In the genomic region with DNA sequence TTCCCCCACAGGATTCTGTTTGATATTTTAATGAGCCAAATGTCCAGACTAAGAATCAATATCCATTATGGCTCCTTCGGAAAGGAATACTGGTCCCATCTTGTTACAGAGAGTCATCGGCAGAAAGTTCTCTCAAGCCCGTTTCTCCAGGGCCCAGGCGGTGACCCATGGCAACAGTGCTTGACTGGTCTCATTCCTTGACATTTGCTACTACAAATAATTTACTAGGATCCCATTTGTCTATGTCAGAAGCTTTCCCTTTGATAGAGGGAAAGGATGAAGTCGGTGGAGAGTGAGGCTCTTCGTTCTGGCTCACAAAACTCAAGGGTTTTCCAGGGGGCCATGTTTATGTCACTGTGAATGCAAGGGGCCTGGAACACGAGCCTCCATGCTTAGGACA, we compare ENCODE assay signal across 18 mouse cellular contexts. TPM values are rescaled to one million over a fixed set of nuclear protein-coding genes. Genes with fewer than 3 reads are reported as not detected.
"Had no signal": no experiment of that assay in that cellular context is flagged by ENCODE, and none has a peak within 500 bp of the region (broad histone marks: within the 10 kb centered on the region; RNA-seq: fewer than 3 reads in every experiment).

No protein-coding gene starts in this region.

- H3K9ac ChIP-seq: liver, postnatal 0 days; lung, embryonic 15.5 days; midbrain, embryonic 12.5 days; neural tube, embryonic 12.5 days; stomach, embryonic 15.5 days had no signal

- H3K27ac ChIP-seq: lung, embryonic 15.5 days; macrophage; midbrain, embryonic 12.5 days; neural tube, embryonic 12.5 days; stomach, embryonic 15.5 days; stomach, postnatal 0 days had no signal

- ATAC-seq: liver, postnatal 0 days; lung, postnatal 0 days had no signal

- H3K4me2 ChIP-seq: lung, embryonic 15.5 days; midbrain, embryonic 12.5 days; neural tube, embryonic 12.5 days; stomach, embryonic 15.5 days had no signal

- H3K9me3 ChIP-seq: lung, embryonic 15.5 days; megakaryocyte, embryonic 14.5 days; midbrain, embryonic 12.5 days; neural tube, embryonic 12.5 days; stomach, embryonic 15.5 days had no signal

- H3K4me3 ChIP-seq: lung, embryonic 15.5 days; megakaryocyte, embryonic 14.5 days; midbrain, embryonic 12.5 days; neural tube, embryonic 12.5 days; stomach, embryonic 15.5 days had no signal

- H3K27me3 ChIP-seq: lung, embryonic 15.5 days; megakaryocyte, embryonic 14.5 days; midbrain, embryonic 12.5 days; neural tube, embryonic 12.5 days; stomach, embryonic 15.5 days had no signal

- DNase-seq: liver, postnatal 0 days; lung, adult 2 months; lung, postnatal 14 days; lung, postnatal 36 days; midbrain, embryonic 14.5 days; right cerebral cortex, postnatal 14 days; thymus, adult 2 months; thymus, postnatal 25 days; thymus, postnatal 4 days had no signal

- H3K36me3 ChIP-seq: lung, embryonic 15.5 days; midbrain, embryonic 12.5 days; neural tube, embryonic 12.5 days; stomach, embryonic 15.5 days had no signal

- H3K4me1 ChIP-seq: lung, embryonic 15.5 days; midbrain, embryonic 12.5 days; neural tube, embryonic 12.5 days; stomach, embryonic 15.5 days had no signal

RNA-seq across cellular contexts. Expression of a gene that starts 52.0 kb away (rescaled TPM):
- polyA plus RNA-seq: macrophage; spleen, adult 2 months had no signal
